Mouse (Mus musculus) spleen, postnatal 10 days (tissue): ENCODE results near the gene Nip7.
"Not testable (repeated sequence)": the region's sequence is repeated elsewhere in the genome, so short reads cannot be mapped to it uniquely, and the experiment has no call there.

ENCODE experiments used
- DNase-seq, 2 experiments: peaks; one replicate each; pipeline ENCODE4 v3.0.0; 2021 to 2022; ENCODE audit warnings: low spot score in 2 of 2

Gene Nip7

GRCm38 (mm10) chr8:107065511-107066496, 9.1 kb downstream of the Nip7 start, which contains the start of gene Tmed6:
Tmed6 (minus strand) TSS chr8:107065644.
- DNase-seq = peak in 1 of 2 experiments; percentile 69

- no peak for DNase-seq
Measured at GRCm38 (mm10) chr8:107073706-107074105, 17.0 kb downstream of the Nip7 start.

DNA sequence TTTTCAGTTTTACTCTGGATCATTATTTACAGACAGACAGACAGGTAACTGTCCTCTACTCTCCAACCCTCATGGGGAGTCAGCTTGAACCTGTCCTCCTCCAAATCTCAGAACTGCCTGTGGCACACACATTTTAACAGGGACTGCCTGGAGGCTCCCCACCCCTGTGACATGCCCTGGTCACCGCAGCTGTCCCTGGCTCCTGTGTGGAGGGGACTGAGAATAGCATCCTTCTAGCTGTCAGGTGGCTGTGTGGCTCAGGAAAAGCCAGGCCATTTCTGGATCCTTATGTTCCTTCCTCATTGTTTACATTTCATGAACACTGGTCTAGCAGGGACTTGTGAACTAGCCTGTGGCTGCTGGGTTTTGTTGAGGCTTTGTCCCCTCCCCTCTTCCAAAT, 17.5 kb downstream of the Nip7 start:
- no peak for DNase-seq

DNA sequence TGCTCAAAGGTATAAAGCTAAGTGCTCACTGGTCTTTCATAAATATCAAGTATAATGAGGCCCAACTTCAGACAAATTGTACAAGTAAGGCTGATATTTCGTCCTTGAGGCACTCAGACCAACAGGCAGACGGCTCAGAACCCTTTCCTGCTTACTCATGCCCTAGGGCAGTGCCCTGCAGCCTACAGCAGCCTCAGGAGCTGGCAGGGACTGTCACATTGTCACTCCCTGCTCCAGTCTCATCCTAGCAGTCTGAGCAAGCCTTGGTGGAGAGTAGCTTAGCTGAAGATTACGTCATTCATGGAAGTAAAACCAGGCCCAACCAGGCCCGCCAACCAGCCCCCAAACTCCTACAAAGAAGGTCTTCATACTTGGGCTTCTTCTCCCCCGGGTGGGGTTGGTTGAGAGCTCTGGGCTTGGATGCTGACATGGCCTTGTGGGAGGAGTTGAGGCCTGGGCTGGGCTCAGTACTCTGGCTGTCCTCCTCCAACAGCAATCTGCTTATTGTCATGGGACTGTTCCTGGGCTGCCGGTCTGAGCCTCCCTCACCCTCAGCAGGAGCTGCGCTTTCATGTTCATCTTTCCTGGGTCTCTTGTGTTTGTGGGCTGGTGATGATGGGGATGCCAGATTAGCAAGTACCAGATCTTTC, 19.7 kb downstream of the Nip7 start:
- DNase-seq = no peak

DNA sequence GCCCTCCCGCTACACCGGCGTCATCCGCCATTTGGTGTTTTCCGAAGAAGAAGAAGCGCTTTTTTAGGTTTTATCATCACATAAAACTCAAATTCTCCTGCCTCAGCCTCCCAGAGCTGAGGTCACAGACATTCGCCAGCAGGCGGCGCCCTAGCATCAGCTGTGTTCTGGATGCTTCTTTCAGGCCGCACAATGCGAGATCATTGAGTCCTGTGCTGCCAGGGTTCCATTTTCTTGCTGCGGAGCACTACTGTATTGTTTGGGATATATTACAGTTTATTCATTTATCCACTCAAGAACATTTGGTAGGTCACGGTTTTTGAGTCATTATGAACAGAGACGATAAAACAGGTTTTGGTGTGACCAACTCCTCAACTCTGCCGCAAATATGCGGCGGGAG, 28.7 kb downstream of the Nip7 start:
- DNase-seq = peak in 1 of 2 experiments; percentile 61

DNA sequence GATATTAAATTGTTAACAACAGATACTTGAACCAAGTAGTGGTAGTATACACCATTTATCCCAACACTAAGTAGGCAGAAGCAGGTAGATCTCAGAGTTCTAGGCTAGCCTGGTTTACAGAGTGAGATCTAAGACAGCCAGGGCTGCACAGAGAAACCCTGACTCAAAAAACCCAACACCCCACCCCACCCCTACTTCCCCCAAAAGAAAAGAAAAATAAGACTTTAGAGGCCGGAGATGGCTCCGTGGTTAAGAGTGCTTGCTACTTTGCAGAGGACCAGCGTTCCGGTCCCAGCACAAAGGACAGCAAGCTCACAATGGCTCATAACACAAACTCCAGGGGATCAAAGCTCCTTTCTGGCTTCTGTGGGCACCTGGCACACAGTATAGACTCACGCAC, 29.3 kb downstream of the Nip7 start:
- DNase-seq = no peak

GRCm38 (mm10) chr8:107088526-107089063, 31.9 kb downstream of the Nip7 start:
- DNase-seq = no peak

- DNase-seq = no peak
Measured at GRCm38 (mm10) chr8:107090531-107090930, 33.9 kb downstream of the Nip7 start.

- DNase-seq = peak in 1 of 2 experiments; percentile 83
Measured at GRCm38 (mm10) chr8:107095717-107096365, 39.2 kb downstream of the Nip7 start.

DNA sequence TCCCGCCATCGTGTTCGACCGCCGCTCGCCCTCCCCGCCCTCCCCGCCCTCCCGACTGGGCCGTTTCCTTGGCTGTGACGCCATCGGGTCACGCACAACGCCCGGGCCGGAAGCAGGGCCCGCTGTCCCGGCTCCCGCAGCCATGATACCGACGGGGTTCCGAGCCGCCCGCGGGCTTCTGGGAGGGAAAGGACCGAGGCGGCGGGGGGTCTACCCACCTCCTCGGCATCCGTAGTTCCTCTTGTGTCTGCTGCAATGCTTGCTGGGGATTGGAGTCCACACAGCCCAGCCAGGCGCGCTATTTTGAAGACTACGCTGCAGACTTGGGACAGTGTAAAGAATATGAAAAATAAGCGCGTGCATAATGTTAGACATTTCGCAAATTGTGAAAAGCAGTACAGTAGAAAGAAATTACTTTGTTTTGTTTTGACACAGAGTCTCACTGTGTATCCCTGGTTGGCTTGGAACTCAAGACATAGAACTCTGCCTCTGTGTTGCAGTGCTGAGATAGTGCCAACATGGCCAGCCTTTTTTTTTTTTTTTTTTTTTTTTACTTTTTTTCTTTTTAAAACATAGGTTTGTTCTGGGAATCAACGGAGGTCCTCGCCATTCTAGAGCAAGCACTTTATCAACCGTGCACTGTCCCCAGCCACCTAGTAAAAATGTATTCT, 39.8 kb downstream of the Nip7 start, which contains the start of gene Terf2:
TSS of gene Terf2 (minus strand) at position 182 of the 671 bp plus-strand sequence.
- peak in 1 of 2 experiments; percentile 91 for DNase-seq

DNA sequence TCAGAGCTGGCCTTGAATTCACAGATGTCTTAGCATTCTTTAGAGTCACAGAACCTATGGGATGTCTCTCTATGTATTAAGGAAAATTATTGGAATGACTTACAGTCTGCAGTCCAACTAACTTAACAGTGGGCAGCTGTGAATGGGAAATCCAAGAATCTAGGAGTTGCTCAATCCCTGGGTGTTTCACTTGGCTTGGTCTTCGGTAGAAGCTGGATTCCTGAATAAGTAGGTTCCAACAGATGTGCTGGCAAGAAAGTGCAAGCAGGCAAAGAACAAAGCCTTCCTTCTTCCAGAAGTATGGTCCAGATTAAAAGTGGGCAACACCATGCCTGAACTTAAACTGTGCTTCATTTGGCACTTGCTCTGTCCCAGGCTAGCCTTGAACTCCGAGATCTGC, 44.0 kb downstream of the Nip7 start:
- DNase-seq = no peak

DNA sequence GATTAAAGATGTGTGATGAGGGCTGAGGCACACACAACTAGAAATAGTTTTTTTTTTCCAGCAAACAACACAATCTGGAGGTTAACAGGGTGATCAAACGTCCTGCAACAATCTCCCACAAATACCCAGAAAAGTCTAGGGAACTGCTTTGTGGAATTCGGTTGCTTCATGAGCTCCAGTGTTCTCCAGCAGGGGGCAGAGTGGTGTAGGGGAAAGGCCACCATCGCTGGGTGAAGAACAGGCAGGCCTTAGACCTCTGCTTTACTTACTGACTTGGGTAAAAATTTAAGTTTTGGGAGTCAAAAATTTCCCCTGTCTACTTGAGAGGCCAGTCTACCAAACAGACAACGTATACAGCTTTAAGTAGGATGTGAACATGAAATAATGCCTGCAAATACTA, 47.9 kb downstream of the Nip7 start:
- peak; percentile 51 to 83 for DNase-seq

DNA sequence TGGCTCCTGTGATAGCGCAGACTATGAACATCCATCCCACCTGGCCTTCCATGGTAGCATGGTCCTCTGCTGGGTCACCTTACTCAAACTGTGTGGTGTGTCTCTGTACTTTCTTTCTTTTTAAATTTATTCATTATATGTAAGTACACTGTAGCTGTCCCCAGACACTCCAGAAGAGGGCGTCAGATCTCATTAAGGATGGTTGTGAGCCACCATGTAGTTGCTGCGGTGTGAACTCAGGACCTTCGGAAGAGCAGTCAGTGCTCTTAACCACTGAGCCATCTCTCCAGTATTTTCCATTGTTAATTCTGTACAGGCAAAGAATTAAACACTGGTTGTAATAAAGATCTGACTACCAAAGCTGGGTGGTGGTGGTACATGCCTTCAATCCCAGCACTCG, 51.4 kb downstream of the Nip7 start:
- DNase-seq = not testable (repeated sequence)

- no peak for DNase-seq
Measured at GRCm38 (mm10) chr8:107108978-107109720, 52.5 kb downstream of the Nip7 start.

DNA sequence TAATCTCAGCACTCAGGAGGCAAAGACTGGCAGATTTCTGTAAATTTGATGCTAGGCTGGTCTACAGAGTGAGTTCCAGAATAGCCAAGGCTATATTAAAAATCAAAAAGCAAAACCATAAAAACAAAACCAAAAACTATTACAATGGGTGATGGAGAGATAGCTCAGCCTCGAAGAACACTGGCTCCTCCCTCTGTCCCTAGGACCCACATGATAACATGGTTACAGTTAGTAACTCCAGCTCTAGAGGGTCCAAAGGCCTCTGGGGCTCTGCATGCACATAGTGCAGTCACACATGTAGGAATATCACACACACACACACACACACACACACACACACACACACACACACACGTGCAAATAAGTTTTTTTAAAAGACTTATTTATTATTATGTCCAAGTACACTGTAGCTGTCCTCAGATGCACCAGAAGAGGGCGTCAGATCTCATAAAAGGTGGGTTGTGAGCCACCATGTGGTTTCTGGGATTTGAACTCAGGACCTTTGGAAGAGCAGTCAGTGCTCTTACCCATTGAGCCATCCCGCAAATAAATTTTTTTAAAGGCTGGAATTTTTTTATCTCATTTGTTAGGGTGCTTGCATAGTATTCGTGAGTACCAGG, 53.2 kb downstream of the Nip7 start:
- DNase-seq = no peak
